In genomic region chr11:70562287-70562994, GRCm38 (mm10) we compare ENCODE assay signal across 8 mouse cellular contexts. TPM values are rescaled to one million over a fixed set of nuclear protein-coding genes. Genes with fewer than 3 reads are reported as not detected.
DNase-seq lines count a peak whose midpoint lies in the region; ATAC-seq lines count a peak whose summit lies in the region.

TSS of gene Mink1 (plus strand) at chr11:70562881.

- H3K9ac ChIP-seq in heart, embryonic 12.5 days, result peak within 1 kb of the TSS; percentile 94
- H3K9ac ChIP-seq in kidney, embryonic 16.5 days (replicated peaks; ENCODE audit: low read length), result peak within 1 kb of the TSS; percentile 87

- peak within 1 kb of the TSS; percentile 91 for H3K4me3 ChIP-seq in heart, embryonic 12.5 days
- H3K4me3 ChIP-seq in kidney, embryonic 16.5 days (ENCODE audit: low read length), result peak within 1 kb of the TSS; percentile 91

- peak; percentile 94 for DNase-seq in CD4-positive, CD25-positive, alpha-beta regulatory T cell, adult 2 months (ENCODE audit: low read depth, low spot score)
- peak; percentile 82 for DNase-seq in brain, embryonic 18.5 days (ENCODE audit: low read depth, low spot score)
- peak; percentile 90 for DNase-seq in liver
- peak; percentile 86 to 87 for DNase-seq in spleen, postnatal 36 days (ENCODE audit: low spot score in 2 of 2)

- peak; percentile 63 for ATAC-seq in erythroid progenitor cell, adult 5-6 weeks (replicated peaks; ENCODE audit: low FRiP score, poor library complexity, severe bottlenecking)
- ATAC-seq in heart, embryonic 12.5 days (ENCODE audit: insufficient number of reproducible peaks, low FRiP score), result peak; percentile 93
- peak; percentile 89 for ATAC-seq in kidney, embryonic 16.5 days (ENCODE audit: low FRiP score, low TSS enrichment)
- ATAC-seq in monocyte, adult 5-6 weeks (replicated peaks; ENCODE audit: insufficient number of reproducible peaks, low FRiP score, low TSS enrichment, poor library complexity, severe bottlenecking), result peak; percentile 40

- H3K27ac ChIP-seq in heart, embryonic 12.5 days (ENCODE audit: poor library complexity, severe bottlenecking), result peak within 1 kb of the TSS; percentile 88
- peak within 1 kb of the TSS; percentile 93 for H3K27ac ChIP-seq in kidney, embryonic 16.5 days (ENCODE audit: low read length)

- H3K9me3 ChIP-seq in heart, embryonic 12.5 days (replicated peaks), result no peaks in the 10 kb centered on the region
- H3K9me3 ChIP-seq in kidney, embryonic 16.5 days (ENCODE audit: low read length), result no peaks in the 10 kb centered on the region

- H3K36me3 ChIP-seq in heart, embryonic 12.5 days, result peaks cover 10% of the 10 kb centered on the region
- 0 out of 2 replicates have a peak, but pooled peaks cover 4% of the 10 kb centered on the region for H3K36me3 ChIP-seq in kidney, embryonic 16.5 days (ENCODE audit: insufficient read depth, low read length)

- peaks cover 39% of the 10 kb centered on the region for H3K4me1 ChIP-seq in heart, embryonic 12.5 days (replicated peaks)
- H3K4me1 ChIP-seq in kidney, embryonic 16.5 days (ENCODE audit: insufficient read depth, low read length), result peaks cover 42% of the 10 kb centered on the region

- no peaks in the 10 kb centered on the region for H3K27me3 ChIP-seq in heart, embryonic 12.5 days (replicated peaks)
- no peaks in the 10 kb centered on the region for H3K27me3 ChIP-seq in kidney, embryonic 16.5 days (ENCODE audit: insufficient read depth, low read length)

- H3K4me2 ChIP-seq in heart, embryonic 12.5 days, result peak within 1 kb of the TSS; percentile 92
- peak within 1 kb of the TSS; percentile 92 for H3K4me2 ChIP-seq in kidney, embryonic 16.5 days (replicated peaks; ENCODE audit: low read depth, low read length)

- under 1% methylated on average over 55 of the region's 57 CpGs for WGBS in heart, embryonic 12.5 days
- WGBS in kidney, embryonic 16.5 days, result 0% methylated on average over 50 of the region's 57 CpGs

RNA-seq across cellular contexts. Expression of gene Mink1, which starts in this region (rescaled TPM):
- total RNA-seq in erythroid progenitor cell, adult 5-6 weeks (2015; ENCODE audit: low replicate concordance), result 4.6 and 6.8 TPM in 2 replicates
- 2.8 and 4.5 TPM in 2 replicates for total RNA-seq in erythroid progenitor cell, adult 5-6 weeks (2017; ENCODE audit: low replicate concordance)
- polyA plus RNA-seq in heart, embryonic 12.5 days (2016; fragmentation: Nextera tagmentation; extraction: Ambion mirVana), result 13.7 and 14.8 TPM in 2 replicates
- 15.9 and 17.4 TPM in 2 replicates for polyA plus RNA-seq in kidney, embryonic 16.5 days (2015; fragmentation: Nextera tagmentation; extraction: Ambion mirVana)
- total RNA-seq in monocyte, adult 5-6 weeks (2017), result 50.8 to 81.3 TPM (median 55.8 TPM) in 3 replicates

Comparison
In these comparisons a context has a peak if more than half of its experiments do, and no peak if none do; other contexts are left out.
1. Peak in every context shown above with its lines: DNase-seq, ATAC-seq, H3K4me3 ChIP-seq and H3K27ac ChIP-seq.
2. ATAC-seq: peak in every context shown above with its lines; median percentile 93 in heart, embryonic 12.5 days; 89 in kidney, embryonic 16.5 days; 63 in erythroid progenitor cell, adult 5-6 weeks; 40 in monocyte, adult 5-6 weeks.